Comparison of ENCODE assay signal across 8 mouse cellular contexts in the genomic region with DNA sequence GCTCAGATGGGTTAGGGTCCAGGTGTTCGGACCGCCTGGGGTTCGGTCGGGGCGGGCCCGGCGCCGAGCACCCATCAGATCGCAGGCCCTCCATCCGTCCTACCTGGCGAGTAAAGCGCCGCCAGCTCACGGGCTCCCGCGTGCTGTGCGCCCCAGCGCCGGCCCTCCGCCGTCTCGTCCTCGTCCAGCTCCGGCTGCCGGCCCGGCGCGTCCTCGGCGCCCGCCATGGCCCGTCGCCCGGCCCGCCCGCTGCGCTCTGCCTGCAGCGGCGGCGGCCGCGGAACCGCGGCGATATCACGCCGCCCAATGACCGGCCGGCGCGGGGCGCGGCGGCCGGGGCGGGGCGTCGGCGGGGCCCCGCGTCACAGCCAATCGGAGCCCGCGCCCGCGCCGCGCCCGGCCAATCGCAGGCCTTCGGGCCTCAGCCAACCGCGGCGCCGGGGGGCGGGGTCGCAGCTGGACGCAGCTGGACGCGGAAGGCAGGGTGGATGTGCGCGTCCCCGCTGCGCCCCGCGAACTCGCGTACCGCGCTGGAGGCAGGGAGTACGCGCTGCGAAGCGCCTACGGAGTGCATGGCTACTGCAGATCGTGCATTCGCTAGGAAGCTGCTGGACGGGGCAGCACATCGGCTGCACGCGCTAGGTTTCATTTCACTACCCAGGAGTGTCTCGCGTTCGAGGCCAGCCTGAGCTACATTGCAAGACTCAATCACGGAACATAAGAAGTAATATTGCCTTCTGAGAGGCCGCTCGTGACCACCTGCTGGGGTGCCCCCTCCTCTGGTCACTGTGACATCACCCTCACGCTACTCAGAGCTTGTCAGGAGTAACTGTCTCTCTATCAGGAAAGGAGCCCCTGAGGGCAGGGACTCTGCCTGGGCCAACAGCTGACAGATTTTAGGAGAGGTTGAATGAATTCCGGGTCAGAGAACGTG. TPM values are rescaled to one million over a fixed set of nuclear protein-coding genes. Genes with fewer than 3 reads are reported as not detected.
DNase-seq lines count a peak whose midpoint lies in the region; ATAC-seq lines count a peak whose summit lies in the region.

A gene (minus strand): TSS at position 227 of the 934 bp plus-strand sequence.

- 0 out of 2 replicates have a peak, but pooled peaks cover 3% of the 10 kb centered on the region for H3K36me3 ChIP-seq in intestine, embryonic 15.5 days
- no peaks in the 10 kb centered on the region for H3K36me3 ChIP-seq in midbrain, embryonic 11.5 days (ENCODE audit: control insufficient read depth, insufficient read depth, low read length)

- intact Hi-C loops in left cerebral cortex, postnatal 4 days (cut with DNase I), result no loop called here

- H3K4me3 ChIP-seq in intestine, embryonic 15.5 days (replicated peaks), result peak within 1 kb of the TSS; percentile 93
- peak within 1 kb of the TSS; percentile 70 for H3K4me3 ChIP-seq in midbrain, embryonic 11.5 days (ENCODE audit: low read depth, low read length)

- peak; percentile 97 for DNase-seq in adrenal gland, postnatal 10 days
- peak; percentile 89 for DNase-seq in embryo, embryonic 9.5 days (ENCODE audit: extremely low spot score)
- peak; percentile 98 to 99 for DNase-seq in gastrocnemius, postnatal 4 days (ENCODE audit: low spot score in 2 of 2)
- DNase-seq in left cerebral cortex, postnatal 4 days, result peak; percentile 96
- peak; percentile 99 for DNase-seq in midbrain, embryonic 11.5 days (ENCODE audit: low spot score, missing footprints)
- peak; percentile 97 for DNase-seq in right cerebral cortex, postnatal 4 days
- peak; percentile 91 for DNase-seq in yolk sac, embryonic 10.5 days (ENCODE audit: low spot score)

- peak within 1 kb of the TSS; percentile 94 for H3K4me2 ChIP-seq in intestine, embryonic 15.5 days (replicated peaks)
- H3K4me2 ChIP-seq in midbrain, embryonic 11.5 days, result peak within 1 kb of the TSS; percentile 98

- H3K4me1 ChIP-seq in intestine, embryonic 15.5 days (replicated peaks), result peaks cover 41% of the 10 kb centered on the region
- H3K4me1 ChIP-seq in midbrain, embryonic 11.5 days (ENCODE audit: control insufficient read depth, insufficient read depth, low read length), result peaks cover 16% of the 10 kb centered on the region

- H3K9me3 ChIP-seq in intestine, embryonic 15.5 days, result no peaks in the 10 kb centered on the region
- no peaks in the 10 kb centered on the region for H3K9me3 ChIP-seq in midbrain, embryonic 11.5 days (ENCODE audit: control insufficient read depth, low read length)

- no peaks in the 10 kb centered on the region for H3K27me3 ChIP-seq in intestine, embryonic 15.5 days (replicated peaks)
- peaks cover 7% of the 10 kb centered on the region for H3K27me3 ChIP-seq in midbrain, embryonic 11.5 days (ENCODE audit: control insufficient read depth, insufficient read depth, low read length)

- peak within 1 kb of the TSS; percentile 96 for H3K9ac ChIP-seq in intestine, embryonic 15.5 days
- peak within 1 kb of the TSS; percentile 80 for H3K9ac ChIP-seq in midbrain, embryonic 11.5 days (ENCODE audit: low read length)

- peak; percentile 96 for ATAC-seq in intestine, embryonic 15.5 days
- peak; percentile 95 for ATAC-seq in midbrain, embryonic 11.5 days (ENCODE audit: low FRiP score)

- peak within 1 kb of the TSS; percentile 71 for H3K27ac ChIP-seq in intestine, embryonic 15.5 days
- H3K27ac ChIP-seq in midbrain, embryonic 11.5 days (ENCODE audit: low read depth, low read length), result no peak within 1 kb of the TSS

- under 1% methylated on average over 103 of the region's 110 CpGs for WGBS in intestine, embryonic 15.5 days
- under 1% methylated on average over 99 of the region's 110 CpGs for WGBS in midbrain, embryonic 11.5 days

RNA-seq across cellular contexts. Expression of the gene that starts here (rescaled TPM):
- 10 to 100 TPM; 16.4 to 17.5 TPM for total RNA-seq in adrenal gland, postnatal 10 days (2021)
- 10 to 100 TPM; 20.3 to 22.9 TPM for total RNA-seq in gastrocnemius, postnatal 4 days (2021)
- 0.40 and 7.2 TPM in 2 replicates for polyA plus RNA-seq in intestine, embryonic 15.5 days (2015; fragmentation: Nextera tagmentation; extraction: Ambion mirVana)
- total RNA-seq in left cerebral cortex, postnatal 4 days (2021), result 10 to 100 TPM; 30.8 to 32.7 TPM
- 5.8 and 5.9 TPM in 2 replicates for polyA plus RNA-seq in midbrain, embryonic 11.5 days (2014; fragmentation: Nextera tagmentation; extraction: Ambion mirVana)
